Mouse (Mus musculus): ENCODE measurements at regions not wholly inside any gene's neighbourhood (a gene's known extent, or its start where the extent isn't known, plus 50 kb on each side); places are given as distances from the start of the nearest gene placed in this dataset.

DNA sequence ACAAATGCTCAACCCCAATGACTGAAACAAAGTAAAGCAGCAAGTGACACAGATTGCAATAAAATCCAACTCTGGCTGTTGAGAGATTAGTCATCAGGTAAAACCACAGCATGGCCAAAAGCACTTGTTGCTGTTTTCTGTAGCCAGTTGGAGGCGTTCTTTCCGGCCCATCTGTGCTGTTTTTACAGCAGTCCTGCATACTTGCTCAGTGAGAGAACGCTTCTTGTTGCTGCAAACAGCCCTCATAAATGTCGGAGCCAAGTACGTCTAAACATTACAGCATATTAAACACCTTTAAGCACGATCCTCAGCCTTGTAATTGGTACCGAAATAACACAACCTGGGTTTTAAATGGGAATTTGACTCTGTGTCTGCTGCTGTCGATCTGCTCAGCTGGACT is 65.6 kb upstream of the Hs3st3a1 start:
- DNase-seq (ENCODE audit: low spot score in 2 of 2), result no peak

DNA sequence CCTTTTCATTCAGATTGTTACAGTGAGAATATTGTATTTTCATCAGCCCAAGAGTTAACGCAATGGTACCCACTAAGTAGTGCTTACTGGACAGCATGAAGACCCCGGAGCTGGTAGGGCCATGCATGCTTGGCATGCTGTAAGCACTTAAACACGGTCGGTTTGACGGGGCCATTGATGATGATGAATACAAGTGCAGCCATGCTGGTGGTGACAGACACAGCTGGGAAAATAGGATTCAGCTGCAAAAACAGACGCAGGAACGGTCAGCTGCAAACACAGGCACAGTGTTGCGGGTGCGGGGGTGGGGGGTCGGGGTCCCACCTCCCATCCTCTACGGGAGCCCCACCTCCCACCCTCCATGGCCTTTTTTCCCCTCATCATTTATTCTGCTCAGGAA is 99.7 kb upstream of the Hs3st3a1 start:
- DNase-seq (ENCODE audit: low spot score in 2 of 2), result no peak

DNA sequence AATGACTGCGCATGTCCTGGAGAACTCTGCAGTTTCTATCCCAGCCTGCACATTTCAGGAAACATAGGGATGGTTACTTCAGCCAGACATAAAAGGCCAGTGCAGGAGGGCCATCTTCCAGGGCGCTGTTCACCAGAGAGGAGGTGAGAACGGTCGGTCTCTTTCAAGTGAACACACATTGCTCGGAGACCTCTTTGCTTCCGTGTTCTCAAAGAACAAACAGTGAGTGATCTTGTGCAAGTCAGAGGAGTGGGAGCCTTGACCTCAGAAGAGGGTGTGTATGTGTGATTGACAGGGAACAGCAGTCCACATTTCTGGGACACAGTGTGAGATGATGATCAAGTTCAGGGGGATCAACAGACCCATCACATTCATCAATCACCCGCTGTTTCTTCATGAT is 102.7 kb upstream of the Hs3st3a1 start:
- DNase-seq (ENCODE audit: low spot score in 2 of 2), result no peak

DNA sequence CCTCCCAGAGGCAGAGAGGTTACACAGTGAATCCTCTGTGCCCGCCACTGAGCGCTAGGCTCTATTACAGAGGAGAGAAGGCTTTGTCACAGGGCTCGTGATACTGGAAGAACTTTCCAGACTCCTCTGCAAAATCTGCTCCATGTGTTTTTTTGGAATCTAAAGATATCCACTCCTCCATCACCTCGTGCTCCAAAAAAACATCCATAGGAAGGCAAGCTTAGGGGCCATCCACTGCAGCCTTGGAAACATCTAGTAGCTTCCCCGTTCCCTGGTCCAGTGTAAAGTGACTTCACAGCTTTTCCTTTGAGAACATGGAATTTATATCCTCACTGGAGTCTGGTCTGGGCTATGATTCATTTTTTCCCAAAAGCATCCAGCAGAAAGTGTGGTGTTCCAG is 103.3 kb upstream of the Hs3st3a1 start:
- peak in 1 of 2 experiments; percentile 9 for DNase-seq (ENCODE audit: low spot score in 2 of 2)

DNA sequence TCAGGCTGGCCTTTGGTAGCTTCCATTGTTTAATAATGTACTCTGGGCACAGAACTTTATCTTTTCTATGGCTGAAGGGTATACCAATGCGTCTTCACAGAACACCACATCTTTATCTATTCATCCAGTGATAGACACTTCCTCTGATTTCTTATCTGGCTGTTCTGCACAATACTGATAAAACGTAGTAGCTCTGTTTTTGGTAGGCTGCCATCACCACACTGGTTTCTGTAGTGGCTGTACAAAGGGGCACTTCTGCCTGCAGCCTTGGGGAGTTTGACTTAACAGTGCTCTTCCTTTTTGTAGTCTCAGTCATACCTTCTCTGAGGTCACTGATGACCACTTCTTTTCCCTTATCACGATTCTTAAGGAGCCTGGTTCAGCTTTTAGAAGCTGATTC is 106.0 kb upstream of the Hs3st3a1 start:
- DNase-seq (ENCODE audit: low spot score in 2 of 2), result no peak

DNA sequence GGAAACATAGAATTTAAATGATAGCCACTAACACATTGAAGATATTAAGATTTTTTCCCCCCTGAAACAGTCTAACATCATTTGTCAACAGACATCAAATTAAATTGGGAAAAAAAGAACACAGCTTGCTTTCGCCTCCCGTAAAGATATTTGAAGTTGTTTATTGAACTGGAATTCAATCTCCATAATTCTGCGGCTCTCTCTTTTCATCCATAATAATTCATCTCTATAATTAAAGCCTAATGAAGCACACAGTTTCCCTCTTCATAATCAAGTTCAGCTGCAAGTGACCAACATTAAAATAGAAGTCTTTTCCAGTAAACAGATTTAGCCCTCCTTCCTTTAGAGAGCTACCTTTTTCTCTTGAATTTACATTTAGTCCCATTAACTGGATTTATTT is 107.4 kb upstream of the Hs3st3a1 start:
- no peak for DNase-seq (ENCODE audit: low spot score in 2 of 2)

DNA sequence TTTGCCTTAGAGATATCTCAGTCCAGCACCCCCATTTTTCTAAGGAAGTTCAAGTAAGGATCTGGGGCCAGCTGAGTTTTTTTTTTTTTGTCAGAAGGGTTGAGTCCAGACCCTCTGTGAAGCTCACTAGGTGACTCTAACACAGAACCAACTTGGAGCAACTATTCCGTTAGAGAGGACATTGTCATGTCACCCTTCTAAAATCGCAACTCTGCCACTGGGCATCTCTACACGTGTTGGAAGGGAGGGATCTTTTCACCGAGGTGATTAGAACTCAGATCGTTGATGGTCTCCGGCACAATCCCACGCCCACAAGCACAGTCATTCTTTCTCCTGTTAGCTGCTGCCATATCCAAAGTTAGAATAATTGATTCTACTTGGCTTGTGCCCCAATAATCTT is 108.5 kb upstream of the Hs3st3a1 start:
- DNase-seq (ENCODE audit: low spot score in 2 of 2), result no peak

DNA sequence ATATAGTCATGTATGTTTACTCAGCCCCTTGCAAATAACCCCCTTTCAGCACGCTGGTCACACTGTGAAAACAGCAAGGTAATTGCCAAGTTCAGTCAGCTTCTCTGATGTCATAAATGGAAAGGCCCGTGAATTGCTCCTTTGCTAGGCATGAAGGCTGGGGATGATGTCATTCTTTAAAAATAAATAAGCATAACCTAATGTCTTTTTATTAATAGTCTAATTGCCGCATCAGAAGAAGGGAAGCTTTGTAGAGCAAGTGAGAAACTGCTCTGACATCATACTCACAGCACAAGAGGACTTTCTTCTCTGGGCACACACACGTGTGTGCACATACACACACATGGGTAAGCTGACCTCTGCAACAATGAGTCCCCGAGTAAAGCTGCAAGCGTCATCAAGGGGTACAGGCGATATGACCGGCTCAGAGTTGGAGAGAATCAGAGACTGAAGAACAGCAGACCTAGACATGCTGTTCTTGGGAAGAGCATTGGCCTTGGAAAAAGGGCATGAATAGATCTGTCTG is 113.2 kb upstream of the Hs3st3a1 start:
- DNase-seq (ENCODE audit: low spot score in 2 of 2), result no peak

DNA sequence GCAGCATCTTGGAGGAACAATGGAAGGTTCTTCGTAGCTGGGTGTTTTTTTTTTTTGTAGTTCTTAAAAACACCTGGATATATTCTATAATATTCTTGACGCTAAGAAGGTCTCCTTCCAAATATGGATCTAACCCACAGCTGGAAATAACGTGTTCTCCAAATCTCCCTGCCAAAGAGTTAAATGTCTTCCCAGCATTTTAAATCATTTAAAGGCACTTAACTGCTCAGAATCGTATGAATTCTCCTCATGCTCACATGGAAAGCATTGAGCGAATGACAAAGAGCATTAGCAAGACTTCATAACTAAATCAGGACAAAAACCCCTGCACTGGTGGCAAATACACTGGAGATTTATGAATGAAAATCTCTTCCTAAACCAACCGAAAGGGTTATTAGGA is 117.7 kb upstream of the Hs3st3a1 start:
- DNase-seq (ENCODE audit: low spot score in 2 of 2), result no peak

DNA sequence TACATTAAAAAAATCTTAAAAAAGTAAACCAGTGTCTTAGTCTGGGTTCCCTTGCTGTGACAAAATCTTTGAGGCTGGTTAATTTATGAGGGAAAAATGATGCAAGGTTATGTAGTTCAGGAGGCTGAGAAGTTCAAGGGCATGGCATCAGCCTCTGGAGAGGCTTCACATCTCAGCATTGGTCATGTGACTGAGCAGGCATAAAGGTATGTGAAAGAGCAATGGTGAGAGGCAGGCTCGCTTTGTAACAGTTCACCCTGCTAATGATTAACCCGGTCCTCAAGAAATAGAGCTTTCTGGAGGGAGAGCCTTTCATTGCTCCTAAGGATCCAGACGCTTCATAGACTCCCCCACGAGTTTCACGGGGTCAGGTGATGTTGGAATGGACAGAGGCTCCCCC is 120.1 kb upstream of the Hs3st3a1 start:
- no peak for DNase-seq (ENCODE audit: low spot score in 2 of 2)

DNA sequence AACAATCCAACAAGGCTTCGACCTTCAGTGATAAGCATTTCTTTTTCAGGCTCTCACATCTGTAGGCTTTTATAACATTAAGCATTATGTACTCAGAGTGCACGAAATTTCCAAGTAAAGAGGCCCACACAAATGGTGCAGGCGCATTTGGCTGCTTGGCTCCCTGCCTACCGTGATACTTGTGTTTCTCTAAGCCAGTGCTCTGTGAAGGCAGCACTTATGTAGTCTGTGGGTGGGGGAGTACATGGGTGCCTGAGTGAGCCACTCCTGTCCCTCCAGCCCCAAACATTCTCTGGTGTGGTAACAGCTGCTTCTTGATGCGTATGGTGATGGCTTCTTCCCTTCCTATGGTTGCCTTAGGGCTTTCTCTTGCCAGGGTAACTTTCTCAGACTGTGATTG is 121.9 kb upstream of the Hs3st3a1 start:
- DNase-seq (ENCODE audit: low spot score in 2 of 2), result no peak

DNA sequence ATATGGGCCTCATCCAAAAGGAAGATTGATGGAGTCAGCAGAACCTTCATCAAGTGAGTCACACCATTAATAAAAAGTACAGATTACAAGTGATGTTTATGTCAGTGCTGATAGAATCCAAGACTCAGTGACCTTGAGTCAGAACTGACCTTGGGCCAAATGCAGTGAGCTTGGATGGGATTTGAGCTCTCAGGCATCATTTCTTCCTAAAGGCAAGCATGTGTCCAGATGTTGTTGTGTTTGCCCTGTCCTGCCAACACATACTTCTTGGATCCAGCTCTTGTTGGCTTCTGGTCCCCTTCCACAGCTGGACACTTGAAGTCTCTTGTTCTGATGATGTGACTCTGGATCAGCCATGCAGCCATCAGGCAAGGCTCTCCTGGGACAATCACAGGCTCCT is 125.3 kb upstream of the Hs3st3a1 start:
- no peak for DNase-seq (ENCODE audit: low spot score in 2 of 2)

DNA sequence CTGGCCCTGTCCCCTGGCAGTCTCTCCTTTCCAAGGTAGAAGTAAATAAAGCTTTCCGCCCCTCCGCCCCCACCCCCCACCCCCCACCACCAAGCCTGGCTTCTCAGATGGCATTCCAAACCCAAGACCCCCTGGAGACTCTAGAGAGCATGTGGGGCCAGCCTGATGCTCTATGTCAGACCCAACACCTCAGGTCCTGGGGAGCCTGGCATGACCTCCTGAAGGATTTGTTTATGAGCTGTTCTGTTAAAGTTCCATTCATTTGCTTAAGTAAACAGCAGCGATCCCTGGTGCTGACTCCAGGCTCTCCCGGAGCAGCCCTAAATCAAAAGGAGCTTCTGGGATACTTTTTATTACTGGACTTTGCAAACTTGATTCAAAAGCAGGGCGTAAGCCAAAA is 137.3 kb upstream of the Hs3st3a1 start:
- DNase-seq (ENCODE audit: low spot score in 2 of 2), result no peak

DNA sequence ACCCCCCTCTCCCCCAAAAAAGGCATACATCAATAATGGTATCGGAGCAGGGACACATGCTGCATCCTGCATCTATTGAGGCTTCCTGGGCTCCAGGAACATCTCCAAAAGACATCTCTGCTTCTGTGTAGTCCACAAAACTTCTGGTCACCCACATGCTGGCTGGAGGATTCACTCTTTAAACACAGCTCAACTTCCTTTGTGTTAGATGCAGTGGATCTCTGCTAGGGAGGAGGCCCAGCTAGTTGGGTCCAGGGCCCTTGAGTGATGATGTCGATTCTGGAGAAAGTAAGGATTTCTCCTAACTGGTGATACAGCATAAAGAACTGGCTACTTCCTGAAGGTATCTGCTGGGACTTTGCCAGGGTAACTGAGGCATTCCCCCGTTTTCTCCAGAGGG is 146.9 kb upstream of the Hs3st3a1 start:
- no peak for DNase-seq (ENCODE audit: low spot score in 2 of 2)

DNA sequence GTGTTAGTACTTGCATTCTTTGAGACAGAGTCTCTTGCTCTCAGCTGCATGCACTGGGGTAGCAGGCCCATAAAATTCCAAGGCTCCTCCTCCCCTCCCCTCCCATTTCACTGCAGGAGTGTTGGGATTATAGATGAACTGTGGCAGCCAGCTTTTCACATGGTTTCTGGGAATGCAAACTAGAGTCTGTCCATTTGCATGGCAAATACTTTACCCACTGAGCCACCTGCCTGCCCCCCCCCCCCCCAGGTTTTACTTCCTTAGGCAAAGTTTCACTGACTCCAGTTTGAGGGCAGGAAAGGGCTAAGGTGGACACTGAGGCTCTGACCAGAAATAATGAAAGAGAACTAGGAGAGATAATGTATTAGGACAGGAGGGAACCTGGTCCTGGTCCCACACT is 147.6 kb upstream of the Hs3st3a1 start:
- no peak for DNase-seq (ENCODE audit: low spot score in 2 of 2)

DNA sequence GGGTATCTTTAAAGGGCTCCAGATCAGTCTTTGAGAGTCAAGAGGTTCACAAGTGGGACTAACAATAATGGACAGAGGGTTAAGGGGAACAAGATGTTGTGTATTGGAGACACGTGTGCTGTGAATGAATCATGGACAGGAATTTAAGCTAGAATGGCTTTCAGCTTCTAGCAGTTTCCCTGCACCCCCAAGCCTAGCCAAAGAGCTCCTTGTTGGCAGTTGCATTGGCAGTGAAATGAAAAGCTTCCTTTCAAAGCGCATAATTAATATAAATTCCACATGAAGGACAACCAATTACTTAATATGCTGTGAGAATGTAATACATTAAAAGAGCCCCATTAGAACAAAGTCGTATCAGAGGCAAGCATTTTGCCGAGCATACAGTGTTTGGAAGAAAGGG is 153.4 kb upstream of the Hs3st3a1 start:
- DNase-seq (ENCODE audit: low spot score in 2 of 2), result no peak

DNA sequence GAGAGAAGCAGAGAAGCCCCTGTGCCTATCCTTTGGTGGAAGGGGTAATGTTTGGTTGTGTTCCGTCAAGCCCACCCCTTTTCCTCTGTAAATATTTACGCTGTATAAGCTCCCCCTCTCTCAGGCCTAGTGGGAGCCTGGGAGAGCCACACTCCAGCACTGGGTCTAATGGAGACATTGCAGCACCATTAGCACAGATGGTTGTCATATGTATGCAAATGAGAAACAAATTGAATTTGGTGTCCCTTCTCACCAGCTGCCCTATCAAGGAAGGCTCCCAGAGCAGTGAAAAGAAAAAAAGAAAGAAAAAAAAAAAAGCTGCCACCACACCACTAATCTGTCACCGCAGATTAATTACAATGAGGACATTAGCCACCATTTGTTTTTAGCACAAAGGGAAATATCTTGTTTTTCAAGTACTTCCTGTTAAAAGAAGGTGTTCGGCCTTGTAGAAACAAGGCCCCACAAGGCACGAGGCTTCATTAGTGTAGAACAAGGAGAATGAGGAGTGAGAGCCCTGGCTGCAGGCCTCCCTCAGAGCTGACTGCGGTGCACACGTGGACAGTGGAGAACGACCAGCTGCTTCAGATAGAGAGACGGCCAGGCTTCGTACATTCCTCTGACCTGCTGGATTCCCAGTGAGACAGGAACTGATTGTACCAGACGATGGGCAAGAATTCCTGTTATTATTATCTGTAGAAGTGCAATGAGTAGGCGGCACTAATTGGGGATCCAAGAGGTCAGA is 156.7 kb upstream of the Hs3st3a1 start:
- DNase-seq (ENCODE audit: low spot score in 2 of 2), result no peak

DNA sequence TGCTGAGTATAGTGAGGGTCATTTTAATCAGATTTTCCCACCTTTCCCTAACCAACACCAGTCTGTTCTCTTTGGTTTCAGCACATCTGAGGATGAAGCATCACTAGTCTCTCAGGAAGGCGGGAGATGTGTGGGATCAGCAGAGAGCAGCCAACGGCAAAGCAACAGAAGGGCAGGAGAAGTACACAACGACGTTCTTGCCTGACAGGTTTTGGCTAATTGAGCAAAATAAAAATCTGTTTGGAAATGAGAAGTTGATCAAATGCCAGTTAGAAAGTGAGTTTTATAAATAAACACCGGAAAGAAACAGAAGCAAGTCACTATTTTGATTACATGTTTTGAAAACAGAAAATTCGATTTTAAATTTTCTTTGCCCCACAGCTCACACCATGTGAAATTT is 161.4 kb upstream of the Hs3st3a1 start:
- no peak for DNase-seq (ENCODE audit: low spot score in 2 of 2)

DNA sequence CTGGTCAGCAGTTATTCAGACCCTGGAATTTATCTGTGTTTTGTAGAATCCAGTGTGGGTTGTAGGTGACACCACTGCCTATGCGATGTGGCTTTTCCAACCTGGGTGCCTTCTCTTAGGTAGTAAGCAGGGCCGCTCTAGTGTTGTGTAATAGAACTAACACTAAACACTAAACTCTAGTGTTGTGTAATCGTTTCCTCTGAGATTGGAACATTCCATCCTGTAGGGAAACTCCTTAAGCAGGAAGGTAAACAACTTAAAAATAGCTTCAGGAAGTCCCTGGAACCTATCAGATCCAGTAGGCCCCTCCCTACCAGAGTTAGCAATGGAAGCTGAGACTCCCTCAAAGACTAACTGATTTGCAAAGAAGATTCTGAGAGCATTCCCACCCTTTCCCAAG is 161.9 kb upstream of the Hs3st3a1 start:
- DNase-seq (ENCODE audit: low spot score in 2 of 2), result no peak

DNA sequence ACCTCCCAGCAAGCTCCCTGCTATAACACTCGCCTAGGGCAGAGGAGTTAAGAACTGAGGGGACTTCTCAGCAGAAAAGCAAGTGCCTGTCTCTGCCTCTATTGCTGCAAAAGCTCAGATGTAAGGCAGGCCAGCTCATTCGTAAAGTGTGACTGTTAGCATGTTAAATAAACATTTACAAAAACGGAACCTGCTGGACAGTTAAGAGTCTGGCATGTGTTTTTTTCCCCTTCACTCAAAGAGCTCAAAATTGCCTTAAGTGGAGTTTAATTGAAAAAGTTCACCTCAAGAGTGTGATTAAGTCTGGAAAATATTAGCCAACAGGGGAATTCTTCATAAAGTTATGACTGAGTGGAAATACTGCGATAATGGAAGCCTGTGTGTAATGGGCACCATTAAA is 167.0 kb upstream of the Hs3st3a1 start:
- no peak for DNase-seq (ENCODE audit: low spot score in 2 of 2)

DNA sequence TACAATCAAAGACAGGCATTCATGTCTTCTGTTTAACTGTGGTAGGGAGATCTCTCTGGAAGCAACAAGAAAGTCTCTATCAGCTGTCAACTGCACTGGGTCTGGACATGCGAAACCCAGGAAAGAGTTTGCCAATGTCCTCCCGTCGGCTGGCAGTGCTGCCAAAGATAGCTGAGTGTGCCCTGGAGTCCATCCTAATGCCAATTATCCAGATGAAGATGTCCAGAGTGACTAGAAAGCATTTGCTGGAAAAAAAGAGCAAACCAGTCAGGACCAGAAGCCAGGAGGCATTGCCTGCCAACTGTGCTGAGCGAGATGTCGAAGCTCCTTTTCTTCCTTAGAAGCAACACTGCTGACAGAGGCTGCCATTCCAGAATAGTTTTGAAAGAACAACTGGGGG is 167.6 kb upstream of the Hs3st3a1 start:
- DNase-seq (ENCODE audit: low spot score in 2 of 2), result no peak

DNA sequence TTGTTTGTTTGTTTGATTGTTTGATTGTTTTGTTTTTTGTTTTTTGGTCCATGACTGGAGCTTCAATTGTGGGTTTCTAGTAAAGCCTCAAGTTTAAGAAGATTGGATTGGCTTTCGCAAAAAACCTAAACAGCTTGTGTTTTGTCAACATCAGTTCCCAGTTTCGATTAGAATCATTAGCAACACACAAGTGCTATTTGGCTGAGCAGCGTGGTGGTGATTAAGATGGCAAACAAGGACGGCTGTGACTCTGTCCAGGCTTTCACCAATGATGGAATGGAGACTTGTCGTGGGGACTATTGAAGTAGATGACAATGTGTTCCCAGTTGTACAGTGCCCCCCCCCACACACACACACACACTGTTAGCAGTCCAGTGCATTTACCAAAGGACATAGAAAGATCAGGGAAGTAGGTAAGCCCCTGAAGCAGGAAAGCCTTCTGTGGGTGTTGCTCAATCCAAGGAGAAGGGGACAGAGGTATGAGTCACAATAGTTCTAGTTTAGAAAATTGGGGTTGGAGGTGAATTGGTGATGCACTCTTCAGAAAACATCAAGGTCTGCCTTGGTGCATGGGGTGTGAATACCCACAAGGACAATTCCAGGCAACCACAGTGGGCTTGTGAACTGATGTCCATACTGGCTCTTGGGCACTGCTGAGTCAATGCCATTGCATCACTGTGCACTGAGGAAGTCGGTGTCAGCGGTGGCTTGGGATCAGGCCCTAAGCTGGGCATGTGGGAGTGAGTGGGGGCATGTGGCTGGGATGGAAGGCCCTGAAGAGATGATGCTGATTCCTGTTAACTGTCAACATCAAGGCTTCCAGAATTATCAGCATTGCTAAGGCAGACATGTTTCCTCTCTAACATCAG is 174.5 kb upstream of the Cox10 start:
- DNase-seq (ENCODE audit: low spot score in 2 of 2), result no peak

DNA sequence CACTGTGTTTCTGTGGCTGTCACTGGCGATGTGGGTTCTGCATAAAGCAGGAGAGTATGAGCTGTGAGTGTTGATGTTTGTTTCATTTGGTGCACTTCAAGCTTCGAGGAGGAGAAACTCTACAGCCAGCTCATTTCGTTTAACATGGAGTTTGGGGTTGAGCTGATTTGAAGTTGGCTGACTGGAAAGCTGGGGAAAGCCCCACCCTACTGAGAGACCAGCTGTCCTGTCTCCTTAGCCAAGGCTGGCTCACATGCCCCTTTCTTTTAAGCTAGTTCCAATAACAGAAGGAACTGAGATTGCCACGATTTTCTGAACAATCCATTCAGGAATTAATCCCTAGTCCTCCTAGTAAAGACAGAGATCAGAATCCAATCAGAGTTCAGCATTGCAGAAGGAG is 157.6 kb upstream of the Cox10 start:
- DNase-seq (ENCODE audit: low spot score in 2 of 2), result no peak

All from frontal cortex, postnatal 25 days (tissue).